Mouse (Mus musculus) C2C12 (cell line): ENCODE data around the gene Reln. TPM values are rescaled to one million over a fixed set of nuclear protein-coding genes. Genes with fewer than 3 reads are reported as not detected.

Experiments used
- H3K27me3 ChIP-seq: one replicate; pipeline ENCODE4 v1.6.1; 2011; ENCODE audit not compliant: control insufficient read depth, insufficient read depth, insufficient read length
- H3K36me3 ChIP-seq: one replicate; pipeline ENCODE4 v1.6.1; 2011; ENCODE audit not compliant: control insufficient read depth, insufficient read depth
- H3K4me3 ChIP-seq: one replicate; pipeline ENCODE4 v1.5.1; 2011; ENCODE audit warnings: mild to moderate bottlenecking, control low read depth; ENCODE audit not compliant: poor library complexity, insufficient read depth, severe bottlenecking
- H3K79me2 ChIP-seq: one replicate; pipeline ENCODE4 v1.6.1; 2011; ENCODE audit not compliant: control insufficient read depth, insufficient read depth
- H3K79me3 ChIP-seq: one replicate; pipeline ENCODE4 v1.6.1; 2011; ENCODE audit warnings: low read depth, control low read depth
- H3ac ChIP-seq: one replicate; pipeline ENCODE3; 2011; ENCODE audit warnings: low read depth; ENCODE audit not compliant: control insufficient read depth, insufficient read length
- CEBPB ChIP-seq: IDR thresholded peaks from one replicate; pipeline ENCODE4 v1.6.1; 2011; ENCODE audit warnings: low read depth, mild to moderate bottlenecking, control low read depth, moderate library complexity
- CTCF ChIP-seq: IDR thresholded peaks from one replicate; pipeline ENCODE4 v1.5.1; 2011; ENCODE audit not compliant: control insufficient read depth, insufficient read depth, insufficient read length
- FOSL1 ChIP-seq: IDR thresholded peaks from one replicate; pipeline ENCODE4 v1.8.0; 2011; ENCODE audit warnings: mild to moderate bottlenecking, low read length; ENCODE audit not compliant: poor library complexity, insufficient read depth, severe bottlenecking
- MAX ChIP-seq: IDR thresholded peaks from one replicate; pipeline ENCODE4 v1.6.1; 2011; ENCODE audit warnings: mild to moderate bottlenecking, control low read depth
- MYOD1 ChIP-seq: IDR thresholded peaks from one replicate; pipeline ENCODE4 v1.6.1; 2011; ENCODE audit warnings: low read depth; ENCODE audit not compliant: control insufficient read depth, insufficient read length
- MYOG ChIP-seq: IDR thresholded peaks from one replicate; pipeline ENCODE4 v1.6.1; 2011; ENCODE audit not compliant: control insufficient read depth, insufficient read length; ENCODE audit errors: extremely low read depth
- USF1 ChIP-seq: IDR thresholded peaks from one replicate; pipeline ENCODE4 v1.6.1; 2011; ENCODE audit warnings: low read depth, mild to moderate bottlenecking, control low read depth, moderate library complexity
- polyA plus RNA-seq: library from polyadenylated mRNA; unstranded; fragments of >200 nt; fragmentation: generic; extraction: Trizol; gene quantifications from one replicate; pipeline ENCODE4 v1.2.1, GENCODE M21; 2012; ENCODE audit warnings: missing spikeins

The Reln gene
- polyA plus RNA-seq, 1 experiment = not detected

GRCm38 (mm10) chr5:22024108-22024507 is 320.4 kb downstream of the Reln start:
- peaks cover 7% of the 10 kb centered on the region for H3K27me3 ChIP-seq
- no peaks in the 10 kb centered on the region for H3K79me2 ChIP-seq
- no peak for TF ChIP-seq MYOG
- no peak for TF ChIP-seq CEBPB
- no peak for TF ChIP-seq FOSL1
- no peak for TF ChIP-seq MAX
- TF ChIP-seq USF1 = no peak
- no peak overlapping the region for H3K4me3 ChIP-seq
- H3ac ChIP-seq = no peak overlapping the region
- H3K79me3 ChIP-seq = no peaks in the 10 kb centered on the region
- no peaks in the 10 kb centered on the region for H3K36me3 ChIP-seq

GRCm38 (mm10) chr5:22017896-22018295 is 326.6 kb downstream of the Reln start:
- Histone ChIP-seq H3K36me3 (no peaks in the 10 kb centered on the region), H3K79me2 (no peaks in the 10 kb centered on the region), H3K4me3 (no peak overlapping the region), H3K27me3 (peaks cover 3% of the 10 kb centered on the region), H3ac (no peak overlapping the region), H3K79me3 (no peaks in the 10 kb centered on the region)
- TF ChIP-seq MYOD1 (no peak), CEBPB (no peak)

DNA sequence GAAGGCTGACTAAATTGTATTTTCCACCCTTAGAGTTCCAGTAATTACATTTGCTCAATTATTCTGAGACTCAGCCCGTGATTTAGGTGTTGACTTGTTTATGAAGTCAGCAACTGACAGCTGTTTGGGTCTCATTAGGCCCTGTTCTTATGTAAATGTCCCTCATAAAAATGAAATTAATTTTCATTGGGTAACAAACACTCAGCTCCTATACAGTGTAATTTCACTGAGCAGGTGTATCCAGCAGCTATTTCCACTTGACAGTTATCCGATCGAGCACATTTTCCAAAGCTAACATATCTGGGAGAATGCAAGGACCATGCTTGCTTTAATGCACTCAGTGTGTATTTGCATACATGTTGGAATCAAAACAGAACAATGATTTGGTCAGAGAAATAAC is 330.0 kb downstream of the Reln start:
- TF ChIP-seq FOSL1 (no peak), CEBPB (no peak)
- H3ac ChIP-seq = no peak overlapping the region
- no peaks in the 10 kb centered on the region for H3K27me3 ChIP-seq
- no peaks in the 10 kb centered on the region for H3K79me2 ChIP-seq
- H3K36me3 ChIP-seq = no peaks in the 10 kb centered on the region
- H3K79me3 ChIP-seq = no peaks in the 10 kb centered on the region
- H3K4me3 ChIP-seq = no peak overlapping the region

- TF ChIP-seq MYOD1 (no peak), MAX (no peak), USF1 (no peak), CEBPB (no peak), FOSL1 (no peak), CTCF (no peak), MYOG (no peak)
- Histone ChIP-seq H3K79me3 (no peaks in the 10 kb centered on the region), H3K27me3 (no peaks in the 10 kb centered on the region), H3K4me3 (no peak overlapping the region), H3ac (no peak overlapping the region), H3K36me3 (no peaks in the 10 kb centered on the region), H3K79me2 (no peaks in the 10 kb centered on the region)
Observed at GRCm38 (mm10) chr5:22009142-22009541, 335.4 kb downstream of the Reln start.

DNA sequence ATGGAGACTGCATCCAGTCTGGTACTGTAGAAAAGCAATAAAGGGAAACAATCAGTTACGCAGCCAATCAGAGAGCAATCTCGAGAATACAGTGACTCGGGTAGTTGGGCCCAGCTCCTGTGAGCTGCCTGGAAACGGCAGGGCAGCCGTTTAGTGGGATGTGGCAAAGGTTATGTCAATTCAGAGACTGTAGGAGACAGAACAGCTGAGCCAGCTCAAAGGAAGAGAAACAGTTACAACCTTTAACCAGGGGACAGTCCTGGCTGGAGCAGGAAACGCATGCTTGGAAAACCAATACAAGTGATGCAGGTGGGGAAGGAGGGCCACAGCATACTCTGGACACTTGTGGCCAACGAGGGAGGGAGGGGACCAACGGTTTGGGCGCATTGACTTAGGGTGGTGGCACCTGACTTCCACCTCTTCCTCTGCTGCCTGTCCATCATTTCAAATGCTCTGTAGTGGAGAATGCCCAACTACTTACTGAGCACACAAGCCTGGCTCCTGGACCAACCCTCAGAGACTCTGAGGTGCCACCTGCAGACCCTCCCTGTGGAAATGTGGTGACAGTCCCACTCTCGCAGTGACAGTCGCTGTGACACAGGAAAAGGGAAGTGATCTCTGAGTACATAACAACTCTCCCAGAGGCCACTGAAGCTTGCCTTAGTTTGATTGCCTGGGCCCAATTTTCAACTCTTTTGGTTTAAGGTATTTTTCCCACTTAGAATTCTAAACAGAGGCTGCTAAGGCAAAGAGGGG is 337.0 kb downstream of the Reln start:
- H3K79me3 ChIP-seq = no peaks in the 10 kb centered on the region
- no peak overlapping the region for H3K4me3 ChIP-seq
- TF ChIP-seq FOSL1 (no peak), MYOD1 (no peak), USF1 (no peak), CEBPB (no peak), MYOG (no peak), CTCF (no peak), MAX (no peak)
- H3K27me3 ChIP-seq = peaks cover 4% of the 10 kb centered on the region
- H3ac ChIP-seq = no peak overlapping the region
- no peaks in the 10 kb centered on the region for H3K79me2 ChIP-seq
- no peaks in the 10 kb centered on the region for H3K36me3 ChIP-seq

DNA sequence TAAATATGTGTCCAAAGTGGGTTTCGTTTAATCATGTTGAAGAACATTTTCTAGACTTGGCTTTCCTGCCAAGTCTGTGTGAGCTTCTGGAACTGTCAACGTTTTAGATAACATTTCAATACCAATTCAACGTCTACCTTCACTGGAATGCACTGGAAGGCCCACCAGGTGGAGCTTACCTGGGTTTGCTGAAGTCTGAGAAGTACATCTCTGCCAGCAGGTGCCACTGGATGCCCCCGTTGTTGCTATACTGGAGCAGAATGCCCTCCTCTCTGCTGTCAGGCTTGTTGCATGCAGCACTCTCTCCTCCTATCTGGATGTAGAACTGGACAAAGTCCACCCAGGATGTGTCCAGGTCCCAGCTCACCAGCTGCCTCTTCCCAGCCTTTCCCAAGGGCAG is 340.6 kb downstream of the Reln start:
- Histone ChIP-seq H3K4me3 (no peak overlapping the region), H3ac (no peak overlapping the region), H3K36me3 (no peaks in the 10 kb centered on the region), H3K79me3 (no peaks in the 10 kb centered on the region), H3K79me2 (no peaks in the 10 kb centered on the region), H3K27me3 (peaks cover 11% of the 10 kb centered on the region)
- TF ChIP-seq CTCF (no peak), MYOD1 (no peak), CEBPB (no peak), MYOG (no peak), MAX (no peak), FOSL1 (no peak), USF1 (no peak)
